Mouse (Mus musculus) retina, adult 2 months (tissue): ENCODE results near the gene Ercc4.

Experiments
- DNase-seq: peaks from one replicate; pipeline ENCODE4 v3.0.0-alpha.2; 2012; ENCODE audit warnings: low read depth, low spot score

Ercc4 gene

GRCm38 (mm10) chr16:13194882-13195281 is 85.4 kb downstream of the Ercc4 start:
- DNase-seq: no peak

GRCm38 (mm10) chr16:13196626-13197025 is 87.1 kb downstream of the Ercc4 start:
- no peak for DNase-seq

- no peak for DNase-seq
Observed at GRCm38 (mm10) chr16:13197293-13197692, 87.8 kb downstream of the Ercc4 start.

- no peak for DNase-seq
Observed at GRCm38 (mm10) chr16:13199204-13199603, 89.7 kb downstream of the Ercc4 start.
